Mouse (Mus musculus): ENCODE measurements around the gene Smarcad1. TPM values are rescaled to one million over a fixed set of nuclear protein-coding genes. Genes with fewer than 3 reads are reported as not detected.
A peak's percentile ranks its signal among the peaks of the same experiment; 100 is the strongest.

Smarcad1 gene
- total RNA-seq, 2 experiments from 2014 or later: 34.4 to 40.9 TPM

DNA sequence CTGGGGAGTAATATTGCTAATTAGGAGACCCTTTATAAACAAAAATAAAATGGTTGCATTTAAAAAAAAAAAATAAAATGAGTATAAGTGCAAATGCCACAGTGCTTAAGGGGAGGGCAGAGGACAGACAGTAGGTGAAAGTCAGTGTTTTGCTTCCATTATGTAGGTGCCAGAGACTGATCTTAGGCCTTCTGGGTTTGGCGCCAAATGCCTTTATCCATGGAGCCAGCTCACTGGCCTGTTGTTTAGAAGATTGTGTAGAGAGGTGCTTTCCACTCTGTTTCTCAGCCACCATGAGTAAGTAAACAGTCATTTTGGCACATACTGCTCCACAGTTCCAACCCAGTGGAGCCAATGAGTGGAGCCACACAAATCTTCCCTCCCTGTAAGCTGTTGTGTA is 75.2 kb downstream of the Smarcad1 start:
- DNase-seq (ENCODE audit: extremely low spot score in 1 of 2, low spot score in 2 of 2): no peak
- no peak for TF ChIP-seq CTCF (IDR thresholded peaks at IDR 0.05)
- intact Hi-C loops (cut with DNase I): no loop called here
- Histone ChIP-seq H3K4me3 (no peak overlapping the region), H3K27ac (no peak overlapping the region)

DNA sequence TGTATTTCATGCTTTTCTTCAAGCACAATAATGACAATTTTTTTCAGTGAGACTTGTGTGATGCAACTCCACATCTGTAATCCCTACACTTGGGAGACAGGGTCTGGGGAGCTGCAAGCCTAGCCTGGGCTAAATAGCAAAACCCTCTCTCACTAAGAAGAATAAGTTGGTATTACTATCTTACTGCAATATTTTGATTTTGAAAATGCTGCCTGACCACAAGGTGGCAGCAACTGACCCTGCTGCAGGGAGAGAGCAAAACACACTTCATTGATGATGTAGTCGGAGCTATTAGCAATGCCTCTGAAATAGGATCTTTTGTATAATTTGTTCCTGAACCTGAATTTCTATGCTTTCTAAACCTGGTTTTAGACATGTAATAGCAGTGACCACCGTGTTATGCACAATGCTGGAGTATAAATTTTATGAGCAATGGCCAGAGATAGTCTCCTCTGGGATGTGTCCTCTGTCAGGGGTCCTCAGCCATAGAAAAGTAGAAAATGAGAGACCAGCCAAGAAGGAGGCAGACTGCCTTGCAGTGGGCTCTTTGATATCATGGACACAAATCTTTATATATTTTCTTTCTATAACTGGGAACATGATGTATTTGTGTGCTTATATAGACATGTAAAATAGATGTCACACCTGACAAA is 83.8 kb downstream of the Smarcad1 start:
- intact Hi-C loops (cut with DNase I): loop anchor here (1.0 to 5.0 kb wide), 4 partner anchors 327 to 1407 kb away; no protein-coding TSS in a partner anchor
- Histone ChIP-seq H3K4me3 (no peak overlapping the region), H3K27ac (no peak overlapping the region)
- peak; percentile 91 for TF ChIP-seq CTCF (IDR thresholded peaks at IDR 0.05)
- DNase-seq (ENCODE audit: extremely low spot score in 1 of 2, low spot score in 2 of 2): peak in 1 of 2 experiments; percentile 61

DNA sequence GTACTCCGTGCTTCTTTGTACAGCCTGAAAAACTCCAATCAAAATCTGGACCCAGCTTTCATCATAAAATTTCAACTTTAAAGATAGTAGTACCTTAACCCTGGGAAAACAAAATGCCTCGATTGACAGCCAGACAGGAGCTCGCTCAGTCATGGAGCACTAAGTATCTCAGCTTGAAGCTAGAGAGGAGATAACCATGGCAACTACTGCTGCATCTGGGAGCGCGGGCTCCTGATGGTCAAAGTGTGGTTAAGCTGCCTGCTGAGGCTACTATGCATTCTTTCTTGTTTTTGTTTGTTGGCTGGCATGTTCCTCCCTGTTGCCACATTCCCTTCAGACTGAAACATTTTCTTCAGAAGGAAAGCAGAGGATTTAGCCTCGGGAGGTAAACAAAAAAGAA is 90.0 kb downstream of the Smarcad1 start:
- no peak for DNase-seq (ENCODE audit: extremely low spot score in 1 of 2, low spot score in 2 of 2)
- Histone ChIP-seq H3K4me3 (no peak overlapping the region), H3K27ac (no peak overlapping the region)
- intact Hi-C loops (cut with DNase I): no loop called here
- no peak for TF ChIP-seq CTCF (IDR thresholded peaks at IDR 0.05)

DNA sequence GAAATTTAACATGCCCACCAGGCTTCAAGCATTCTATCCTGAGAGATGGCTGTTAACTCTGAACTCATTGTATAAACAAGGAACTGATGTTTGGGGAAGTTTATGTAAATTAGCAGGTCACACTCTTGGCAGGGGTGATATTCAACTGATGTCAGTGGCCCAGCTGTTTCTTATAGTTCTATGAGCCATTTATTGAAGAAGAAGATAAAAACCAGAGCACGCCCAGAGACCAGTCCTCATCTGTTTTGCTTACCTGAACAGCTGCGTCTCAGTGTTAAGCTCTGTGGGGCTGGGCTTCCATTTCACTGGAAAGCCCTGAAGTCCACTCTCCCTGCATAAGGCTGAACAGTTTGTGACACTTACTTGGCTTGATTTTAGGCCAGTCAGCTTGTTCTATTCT is 95.4 kb downstream of the Smarcad1 start:
- no peak overlapping the region for H3K4me3 ChIP-seq
- intact Hi-C loops (cut with DNase I): no loop called here
- DNase-seq (ENCODE audit: extremely low spot score in 1 of 2, low spot score in 2 of 2): no peak
- no peak overlapping the region for H3K27ac ChIP-seq
- no peak for TF ChIP-seq CTCF (IDR thresholded peaks at IDR 0.05)

DNA sequence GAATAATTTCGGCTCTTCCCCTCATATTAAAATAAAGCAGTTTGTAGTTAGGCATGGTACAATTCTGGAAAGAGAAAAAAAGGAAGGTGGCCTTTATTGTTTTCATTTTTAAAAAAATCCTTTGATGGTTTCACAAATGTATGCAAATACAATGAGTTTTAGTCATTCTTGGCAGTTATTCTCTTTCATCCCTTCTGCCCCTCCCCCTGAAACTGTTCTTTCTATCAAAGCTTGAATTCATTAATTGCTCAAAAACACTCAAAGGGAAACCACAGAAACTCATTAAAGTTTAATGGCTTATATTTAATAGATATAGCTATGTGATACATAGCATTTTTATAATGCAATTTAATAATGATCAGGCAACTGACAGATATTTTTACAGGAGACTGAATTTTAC is 95.9 kb downstream of the Smarcad1 start:
- H3K27ac ChIP-seq: no peak overlapping the region
- H3K4me3 ChIP-seq: no peak overlapping the region
- intact Hi-C loops (cut with DNase I): no loop called here
- no peak for TF ChIP-seq CTCF (IDR thresholded peaks at IDR 0.05)
- no peak for DNase-seq (ENCODE audit: extremely low spot score in 1 of 2, low spot score in 2 of 2)

DNA sequence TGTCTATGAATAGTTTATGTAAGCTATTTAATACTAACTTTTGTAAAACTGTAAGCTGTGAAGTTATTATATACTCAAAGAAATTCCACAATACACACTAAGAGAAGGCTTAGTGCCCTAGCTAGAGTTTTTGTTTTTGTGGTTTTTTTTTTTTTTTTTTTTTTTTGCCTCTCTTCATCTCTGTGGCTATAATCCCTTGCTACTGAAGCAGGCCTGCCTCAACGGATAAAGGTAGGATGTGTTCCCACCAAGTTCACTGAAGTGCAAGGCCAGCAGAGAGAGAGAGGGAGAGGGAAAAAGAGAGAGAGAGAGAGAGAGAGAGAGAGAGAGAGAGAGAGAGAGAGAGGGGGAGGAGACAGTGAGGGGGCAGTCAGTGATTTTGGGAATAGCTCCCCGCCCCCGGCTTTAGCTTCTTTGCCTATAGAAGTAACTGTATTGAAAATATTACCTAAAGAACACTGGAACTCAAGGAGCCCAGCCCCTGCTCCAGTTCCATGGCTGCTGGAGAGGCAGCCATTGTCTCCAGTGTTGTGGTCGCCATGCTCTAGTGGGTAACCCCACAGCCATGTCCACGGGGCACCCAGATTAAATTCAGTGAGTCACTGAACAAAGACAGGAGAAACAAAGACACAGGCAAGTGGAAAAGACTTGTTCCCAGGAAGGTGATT is 97.8 kb downstream of the Smarcad1 start:
- Histone ChIP-seq H3K27ac (no peak overlapping the region), H3K4me3 (no peak overlapping the region)
- DNase-seq (ENCODE audit: extremely low spot score in 1 of 2, low spot score in 2 of 2): no peak
- TF ChIP-seq CTCF (IDR thresholded peaks at IDR 0.05): no peak
- intact Hi-C loops (cut with DNase I): no loop called here

DNA sequence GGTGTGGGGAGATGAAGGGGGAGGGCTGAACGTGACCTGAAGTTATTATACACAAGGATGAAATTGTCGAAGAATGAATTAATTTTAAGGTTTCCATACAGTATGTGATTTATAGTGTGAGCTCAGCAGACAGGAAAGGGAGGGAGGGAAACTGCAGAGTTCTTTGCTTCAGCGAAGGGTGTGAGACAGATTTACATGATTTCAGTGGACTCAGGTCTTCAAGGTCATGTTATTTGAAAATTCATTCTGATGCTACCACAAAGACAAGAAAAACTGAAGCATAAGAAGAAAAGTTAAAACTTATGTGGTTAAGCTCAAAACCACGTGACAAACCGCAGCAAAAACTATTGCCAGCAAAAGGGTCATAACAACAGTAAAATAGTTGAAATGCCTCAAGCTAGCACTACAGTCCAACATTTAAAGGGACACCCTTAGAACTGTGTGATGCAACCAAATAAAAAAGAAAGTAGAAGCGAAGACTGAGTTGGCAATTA is 98.4 kb downstream of the Smarcad1 start:
- H3K27ac ChIP-seq: no peak overlapping the region
- intact Hi-C loops (cut with DNase I): no loop called here
- DNase-seq (ENCODE audit: extremely low spot score in 1 of 2, low spot score in 2 of 2): no peak
- H3K4me3 ChIP-seq: no peak overlapping the region
- TF ChIP-seq CTCF (IDR thresholded peaks at IDR 0.05): no peak

DNA sequence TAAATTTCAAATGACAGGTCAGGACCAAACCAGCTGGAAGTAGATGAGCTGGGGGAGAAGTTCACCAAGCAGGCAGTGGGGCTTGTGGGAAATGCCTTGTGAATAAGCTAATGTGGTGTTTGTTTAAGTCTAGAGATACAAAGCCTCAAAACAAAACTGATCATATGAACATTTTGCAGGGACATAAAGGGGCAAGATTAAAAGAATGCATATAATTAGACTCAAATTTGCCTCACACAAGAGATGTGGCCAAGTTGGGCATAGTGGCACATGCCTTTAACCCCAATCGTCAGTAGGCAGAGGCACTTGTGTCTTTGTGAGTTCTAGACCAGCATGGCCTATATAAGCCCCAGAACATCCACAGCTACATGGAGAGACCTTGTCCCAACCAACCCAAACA is 99.9 kb downstream of the Smarcad1 start:
- intact Hi-C loops (cut with DNase I): no loop called here

DNA sequence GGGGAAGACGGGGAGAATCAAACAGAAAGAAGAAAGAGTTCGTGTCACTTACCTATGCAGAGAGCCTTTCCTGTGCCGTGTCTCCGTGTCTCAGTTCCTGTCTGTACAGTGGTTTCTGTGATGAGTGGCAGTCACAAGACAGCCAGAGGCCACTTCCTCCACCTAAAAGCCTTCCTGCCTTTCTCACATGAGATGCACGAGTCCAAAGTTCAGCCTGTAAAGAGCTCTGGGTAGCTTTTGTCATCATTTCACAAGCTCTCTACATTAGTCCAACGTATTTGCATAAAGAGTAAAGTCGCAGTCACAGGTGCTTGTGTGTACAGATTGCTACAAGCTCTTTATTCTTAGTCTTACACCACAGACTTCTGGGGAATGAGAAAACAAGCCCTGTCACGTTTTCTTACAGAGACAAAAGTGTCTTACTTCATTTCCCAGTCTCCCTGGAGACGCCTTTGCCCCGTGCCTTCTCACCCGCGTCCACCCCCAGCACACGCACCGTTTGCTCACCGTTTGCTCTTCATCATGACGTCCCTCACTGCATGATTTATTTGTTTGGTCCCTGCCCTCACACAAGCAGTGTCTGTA is 102.3 kb downstream of the Smarcad1 start, which contains the start of gene Hpgds:
Gene Hpgds (minus strand): TSS at position 288 of the 585 bp plus-strand sequence.
- no peak for TF ChIP-seq CTCF (IDR thresholded peaks at IDR 0.05)
- DNase-seq (ENCODE audit: extremely low spot score in 1 of 2, low spot score in 2 of 2): no peak
- intact Hi-C loops (cut with DNase I): no loop called here
- Histone ChIP-seq H3K27ac (no peak within 1 kb of the TSS), H3K4me3 (no peak within 1 kb of the TSS)

More for the DNA sequence above, 99.9 kb downstream of the Smarcad1 start:
- DNase-seq (ENCODE audit: extremely low spot score in 1 of 2, low spot score in 2 of 2): no peak
- TF ChIP-seq CTCF (IDR thresholded peaks at IDR 0.05): no peak
- Histone ChIP-seq H3K27ac (no peak overlapping the region), H3K4me3 (no peak overlapping the region)

DNA sequence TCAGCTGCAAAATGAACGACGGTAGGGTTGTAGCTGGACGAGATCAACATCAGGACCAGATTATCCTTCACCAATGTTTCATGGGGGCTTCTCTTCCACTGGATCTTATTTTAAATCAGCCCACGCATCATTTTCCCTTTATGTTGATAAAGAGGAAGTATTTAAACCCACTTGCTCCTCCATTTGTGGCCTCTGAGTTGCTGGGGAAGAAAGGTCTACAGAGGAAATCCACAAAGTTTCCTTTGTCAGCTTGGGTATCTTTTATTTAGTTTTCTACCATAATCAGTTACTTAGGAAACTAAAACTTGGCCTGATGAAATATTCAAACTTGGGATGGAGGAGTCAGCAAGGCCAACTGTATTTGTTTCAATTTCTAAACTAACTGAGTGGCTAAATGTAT is 104.0 kb downstream of the Smarcad1 start:
- DNase-seq (ENCODE audit: extremely low spot score in 1 of 2, low spot score in 2 of 2): no peak
- no peak for TF ChIP-seq CTCF (IDR thresholded peaks at IDR 0.05)
- no peak overlapping the region for H3K27ac ChIP-seq
- H3K4me3 ChIP-seq: no peak overlapping the region
- intact Hi-C loops (cut with DNase I): no loop called here

DNA sequence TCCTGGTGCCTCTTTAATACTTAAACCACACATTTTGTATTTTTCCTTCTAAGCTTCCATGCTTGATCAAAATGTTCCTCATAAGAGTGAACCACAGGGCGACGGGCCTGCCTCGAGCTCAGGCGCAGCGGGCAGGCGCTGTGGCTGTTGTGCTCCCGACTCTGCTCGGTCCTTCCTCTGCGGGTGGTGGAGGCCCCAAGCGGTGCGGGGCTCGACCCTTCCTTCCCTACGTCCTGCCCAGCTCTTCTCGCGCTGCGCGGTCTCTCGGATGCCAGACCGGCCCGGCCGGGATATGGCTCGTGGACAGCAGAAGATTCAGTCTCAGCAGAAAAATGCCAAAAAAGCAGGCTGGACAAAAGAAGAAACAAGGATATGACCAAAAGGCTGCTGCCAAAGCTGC is 108.3 kb downstream of the Smarcad1 start:
- no peak for DNase-seq (ENCODE audit: extremely low spot score in 1 of 2, low spot score in 2 of 2)
- no peak overlapping the region for H3K27ac ChIP-seq
- no peak for TF ChIP-seq CTCF (IDR thresholded peaks at IDR 0.05)
- intact Hi-C loops (cut with DNase I): no loop called here
- no peak overlapping the region for H3K4me3 ChIP-seq

DNA sequence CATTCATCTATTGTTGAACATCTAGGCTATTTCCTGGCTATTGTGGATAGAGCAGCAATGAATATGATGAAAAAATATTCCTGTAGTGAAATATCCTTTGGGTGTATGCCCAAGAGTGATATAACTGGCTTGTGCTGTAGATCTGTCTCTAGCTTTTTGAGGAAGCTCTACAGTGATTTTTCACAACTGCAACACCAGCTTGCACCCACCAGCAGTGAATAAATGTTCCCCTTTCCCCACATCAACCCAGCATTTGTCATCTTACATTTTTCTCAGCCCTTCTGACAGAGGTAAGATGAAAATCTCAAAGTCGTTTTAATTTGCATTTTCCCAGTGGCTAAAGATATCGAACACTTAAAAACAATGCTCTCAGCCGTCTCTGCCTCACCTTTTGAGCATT is 111.2 kb downstream of the Smarcad1 start:
- Histone ChIP-seq H3K27ac (no peak overlapping the region), H3K4me3 (no peak overlapping the region)
- intact Hi-C loops (cut with DNase I): no loop called here
- no peak for DNase-seq (ENCODE audit: extremely low spot score in 1 of 2, low spot score in 2 of 2)
- no peak for TF ChIP-seq CTCF (IDR thresholded peaks at IDR 0.05)
